Mouse (Mus musculus): ENCODE data around the gene Tbk1. TPM values are rescaled to one million over a fixed set of nuclear protein-coding genes. Genes with fewer than 3 reads are reported as not detected.

Tbk1 gene
- polyA plus RNA-seq, 1 experiment from 2014 or later = 25.9 TPM

- ATAC-seq (peak; percentile 42; the same call in 1 of the 2 replicates), DNase-seq (ENCODE audit: low spot score) (peak; percentile 84)
- Histone ChIP-seq H3K36me3 (ENCODE audit: insufficient read depth, low read length) (peaks cover 32% of the 10 kb centered on the region), H3K4me2 (replicated peaks; ENCODE audit: low read depth, low read length) (no peak overlapping the region), H3K9me3 (ENCODE audit: low read length) (no peaks in the 10 kb centered on the region), H3K27ac (ENCODE audit: low read length) (0 out of 2 replicates have a peak overlapping the region, but pooled peaks have one; percentile 38), H3K9ac (replicated peaks; ENCODE audit: low read depth) (no peak overlapping the region), H3K4me3 (ENCODE audit: low read depth, low read length) (no peak overlapping the region), H3K4me1 (ENCODE audit: insufficient read depth, low read depth, low read length) (no peaks in the 10 kb centered on the region), H3K27me3 (replicated peaks; ENCODE audit: insufficient read depth, low read length) (no peaks in the 10 kb centered on the region)
- TF ChIP-seq EP300 (IDR thresholded peaks at IDR 0.05) (0 out of 2 replicates have a peak, but pooled peaks have one; percentile 51), CTCF (IDR thresholded peaks at IDR 0.05) (no peak)
- WGBS = 46% methylated on average over 6 of the region's 6 CpGs
Observed at GRCm38 (mm10) chr10:121601272-121601671, 14.7 kb upstream of the Tbk1 start.

- H3K4me2 ChIP-seq (replicated peaks; ENCODE audit: low read depth, low read length) = no peak overlapping the region
- WGBS = 66% methylated on average over 9 of the region's 9 CpGs
- no peak for DNase-seq (ENCODE audit: low spot score)
- no peak for ATAC-seq
- no peak overlapping the region for H3K4me3 ChIP-seq (ENCODE audit: low read depth, low read length)
- no peaks in the 10 kb centered on the region for H3K27me3 ChIP-seq (replicated peaks; ENCODE audit: insufficient read depth, low read length)
- TF ChIP-seq CTCF (IDR thresholded peaks at IDR 0.05) = no peak
- no peak for TF ChIP-seq EP300 (IDR thresholded peaks at IDR 0.05)
- no peaks in the 10 kb centered on the region for H3K4me1 ChIP-seq (ENCODE audit: insufficient read depth, low read depth, low read length)
- peaks cover 11% of the 10 kb centered on the region; the same call in 1 of the 2 replicates for H3K36me3 ChIP-seq (ENCODE audit: insufficient read depth, low read length)
- no peak overlapping the region for H3K27ac ChIP-seq (ENCODE audit: low read length)
- H3K9ac ChIP-seq (replicated peaks; ENCODE audit: low read depth) = no peak overlapping the region
- H3K9me3 ChIP-seq (ENCODE audit: low read length) = no peaks in the 10 kb centered on the region
Observed at GRCm38 (mm10) chr10:121596580-121596979, 10.0 kb upstream of the Tbk1 start.

- H3K27ac ChIP-seq (ENCODE audit: low read length) = no peak overlapping the region
- 77% methylated on average over 14 of the region's 14 CpGs for WGBS
- H3K36me3 ChIP-seq (ENCODE audit: insufficient read depth, low read length) = peaks cover 7% of the 10 kb centered on the region; the same call in 1 of the 2 replicates
- DNase-seq (ENCODE audit: low spot score) = peak; percentile 19
- H3K9ac ChIP-seq (replicated peaks; ENCODE audit: low read depth) = no peak overlapping the region
- H3K27me3 ChIP-seq (replicated peaks; ENCODE audit: insufficient read depth, low read length) = no peaks in the 10 kb centered on the region
- H3K4me1 ChIP-seq (ENCODE audit: insufficient read depth, low read depth, low read length) = no peaks in the 10 kb centered on the region
- no peaks in the 10 kb centered on the region for H3K9me3 ChIP-seq (ENCODE audit: low read length)
- no peak for ATAC-seq
- no peak overlapping the region for H3K4me3 ChIP-seq (ENCODE audit: low read depth, low read length)
- TF ChIP-seq EP300 (IDR thresholded peaks at IDR 0.05) (no peak), CTCF (IDR thresholded peaks at IDR 0.05) (no peak)
- H3K4me2 ChIP-seq (replicated peaks; ENCODE audit: low read depth, low read length) = no peak overlapping the region
Observed at GRCm38 (mm10) chr10:121591106-121591505, 4.5 kb upstream of the Tbk1 start.

GRCm38 (mm10) chr10:121587371-121587840 lies 819 bp upstream of the Tbk1 start:
- Histone ChIP-seq H3K9me3 (ENCODE audit: low read length) (no peaks in the 10 kb centered on the region), H3K27ac (ENCODE audit: low read length) (peak overlapping the region; percentile 96), H3K4me3 (ENCODE audit: low read depth, low read length) (peak overlapping the region; percentile 92), H3K4me1 (ENCODE audit: insufficient read depth, low read depth, low read length) (no peaks in the 10 kb centered on the region), H3K9ac (replicated peaks; ENCODE audit: low read depth) (peak overlapping the region; percentile 83), H3K4me2 (replicated peaks; ENCODE audit: low read depth, low read length) (peak overlapping the region; percentile 74), H3K27me3 (replicated peaks; ENCODE audit: insufficient read depth, low read length) (no peaks in the 10 kb centered on the region), H3K36me3 (ENCODE audit: insufficient read depth, low read length) (peaks cover 16% of the 10 kb centered on the region; the same call in 1 of the 2 replicates)
- ATAC-seq (no peak), DNase-seq (ENCODE audit: low spot score) (peak; percentile 46)
- TF ChIP-seq CTCF (IDR thresholded peaks at IDR 0.05) (no peak), EP300 (IDR thresholded peaks at IDR 0.05) (no peak)
- 43% methylated on average over 6 of the region's 6 CpGs for WGBS

DNA sequence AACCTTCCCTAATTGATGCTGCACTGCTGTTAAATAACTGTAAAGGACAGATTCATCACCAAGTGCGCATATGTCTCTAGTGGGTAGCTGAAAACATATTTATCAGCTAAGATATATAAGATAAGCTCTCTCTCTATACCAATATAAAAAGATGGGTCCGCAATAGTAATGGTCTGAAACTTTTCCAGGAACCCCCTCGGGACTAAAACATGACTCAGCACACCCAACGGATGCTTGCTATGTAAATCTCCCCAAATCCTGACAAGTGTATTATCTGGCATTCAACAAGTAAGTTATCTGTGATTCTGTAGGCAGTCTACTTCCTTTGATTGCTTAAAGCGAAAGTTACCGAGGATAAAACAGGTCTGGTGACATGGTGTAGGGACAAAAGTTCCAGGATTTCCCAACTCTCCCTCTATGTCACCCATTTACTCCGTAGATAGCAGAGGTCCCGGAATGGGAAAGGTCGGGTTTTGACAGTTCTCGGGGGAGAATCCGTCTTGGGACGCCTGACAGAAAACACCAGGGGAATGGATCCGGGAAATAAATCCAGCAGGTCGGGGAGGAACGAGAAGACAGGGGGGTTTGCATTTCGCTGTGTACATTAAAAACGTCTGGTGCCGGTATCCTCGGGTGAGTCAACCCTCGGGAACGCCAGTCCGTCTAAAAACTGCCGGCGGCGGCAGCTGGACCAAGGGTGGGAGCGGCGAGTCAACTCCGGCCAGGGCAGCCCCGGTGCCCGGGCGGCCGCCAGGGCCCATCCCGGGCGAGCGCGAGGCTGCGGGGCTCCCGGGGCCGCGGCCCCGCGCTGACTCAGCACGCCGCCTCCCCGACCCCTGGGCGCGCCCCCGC lies 570 bp downstream of the Tbk1 start:
- Histone ChIP-seq H3K36me3 (ENCODE audit: insufficient read depth, low read length) (peaks cover 19% of the 10 kb centered on the region; the same call in 1 of the 2 replicates), H3K4me3 (ENCODE audit: low read depth, low read length) (peak overlapping the region; percentile 92), H3K4me1 (ENCODE audit: insufficient read depth, low read depth, low read length) (no peaks in the 10 kb centered on the region), H3K27me3 (replicated peaks; ENCODE audit: insufficient read depth, low read length) (no peaks in the 10 kb centered on the region), H3K4me2 (replicated peaks; ENCODE audit: low read depth, low read length) (peak overlapping the region; percentile 74), H3K9me3 (ENCODE audit: low read length) (no peaks in the 10 kb centered on the region), H3K27ac (ENCODE audit: low read length) (peak overlapping the region; percentile 96), H3K9ac (replicated peaks; ENCODE audit: low read depth) (peak overlapping the region; percentile 83)
- DNase-seq (ENCODE audit: low spot score) (peak; percentile 70), ATAC-seq (peak; percentile 73)
- WGBS = 3% methylated on average over 31 of the region's 48 CpGs
- TF ChIP-seq CTCF (IDR thresholded peaks at IDR 0.05) = no peak
- TF ChIP-seq EP300 (IDR thresholded peaks at IDR 0.05) = no peak

DNA sequence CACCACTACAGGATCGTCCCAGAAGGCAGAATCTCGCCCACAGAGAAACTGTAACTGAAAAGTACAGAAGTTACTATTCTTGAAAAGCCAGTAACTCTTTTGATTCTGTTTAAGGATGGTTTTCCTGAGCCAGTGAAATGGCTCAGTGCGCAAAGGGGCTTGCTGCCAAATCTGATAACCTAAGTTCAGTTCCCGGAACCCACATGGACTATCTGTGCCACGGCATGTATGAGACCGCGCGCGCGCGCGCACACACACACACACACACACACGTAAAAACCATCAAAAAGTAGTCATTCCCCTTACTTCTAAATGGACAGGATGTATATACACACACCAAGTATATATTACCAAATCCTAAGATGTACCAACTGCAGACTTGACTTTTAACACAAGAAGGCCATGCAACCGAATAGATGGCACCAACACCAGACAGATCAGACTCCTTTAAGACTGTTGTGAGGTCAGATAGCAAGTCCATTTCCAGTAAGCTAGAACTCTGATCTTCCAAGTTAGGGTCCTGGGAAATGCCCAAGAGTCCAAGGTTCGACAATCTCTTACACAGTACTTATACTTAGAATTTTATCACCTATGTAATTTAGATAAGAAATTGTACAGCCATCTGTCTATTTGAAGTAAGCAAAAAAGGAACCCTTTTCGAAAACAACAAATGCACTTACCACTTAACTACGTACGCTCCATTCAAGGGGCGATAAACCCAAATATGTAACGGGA lies 1.4 kb downstream of the Tbk1 start:
- no peak for TF ChIP-seq CTCF (IDR thresholded peaks at IDR 0.05)
- TF ChIP-seq EP300 (IDR thresholded peaks at IDR 0.05) = no peak
- Histone ChIP-seq H3K27me3 (replicated peaks; ENCODE audit: insufficient read depth, low read length) (no peaks in the 10 kb centered on the region), H3K36me3 (ENCODE audit: insufficient read depth, low read length) (peaks cover 19% of the 10 kb centered on the region; the same call in 1 of the 2 replicates), H3K9ac (replicated peaks; ENCODE audit: low read depth) (peak overlapping the region; percentile 83; the same call in 1 of the 2 replicates), H3K27ac (ENCODE audit: low read length) (no peak overlapping the region), H3K9me3 (ENCODE audit: low read length) (no peaks in the 10 kb centered on the region), H3K4me2 (replicated peaks; ENCODE audit: low read depth, low read length) (peak overlapping the region; percentile 74), H3K4me3 (ENCODE audit: low read depth, low read length) (peak overlapping the region; percentile 92), H3K4me1 (ENCODE audit: insufficient read depth, low read depth, low read length) (no peaks in the 10 kb centered on the region)
- 73% methylated on average over 20 of the region's 20 CpGs for WGBS
- ATAC-seq (no peak), DNase-seq (ENCODE audit: low spot score) (no peak)

Measured in lung, postnatal 0 days (tissue).